Mouse (Mus musculus) heart, adult 10 weeks (tissue): ENCODE data around the gene Egfl8. TPM values are rescaled to one million over a fixed set of nuclear protein-coding genes. Genes with fewer than 3 reads are reported as not detected.

Source experiments
- polyA plus RNA-seq: library from polyadenylated mRNA; stranded (reverse); fragments of 350-450 nt; fragmentation: Illumina TruSeq; extraction: RNeasy Lipid Tissue Mini Kit (QIAGEN cat#74804); gene quantifications from one replicate; pipeline ENCODE4 v1.2.3, GENCODE M21; 2014; ENCODE audit warnings: low read depth, low replicate concordance

The Egfl8 gene
- polyA plus RNA-seq: 0.84 TPM

GRCm38 (mm10) chr17:34615871-34616270, at the start of gene Egfl8:
Gene Egfl8 (minus strand): TSS chr17:34615971.

DNA sequence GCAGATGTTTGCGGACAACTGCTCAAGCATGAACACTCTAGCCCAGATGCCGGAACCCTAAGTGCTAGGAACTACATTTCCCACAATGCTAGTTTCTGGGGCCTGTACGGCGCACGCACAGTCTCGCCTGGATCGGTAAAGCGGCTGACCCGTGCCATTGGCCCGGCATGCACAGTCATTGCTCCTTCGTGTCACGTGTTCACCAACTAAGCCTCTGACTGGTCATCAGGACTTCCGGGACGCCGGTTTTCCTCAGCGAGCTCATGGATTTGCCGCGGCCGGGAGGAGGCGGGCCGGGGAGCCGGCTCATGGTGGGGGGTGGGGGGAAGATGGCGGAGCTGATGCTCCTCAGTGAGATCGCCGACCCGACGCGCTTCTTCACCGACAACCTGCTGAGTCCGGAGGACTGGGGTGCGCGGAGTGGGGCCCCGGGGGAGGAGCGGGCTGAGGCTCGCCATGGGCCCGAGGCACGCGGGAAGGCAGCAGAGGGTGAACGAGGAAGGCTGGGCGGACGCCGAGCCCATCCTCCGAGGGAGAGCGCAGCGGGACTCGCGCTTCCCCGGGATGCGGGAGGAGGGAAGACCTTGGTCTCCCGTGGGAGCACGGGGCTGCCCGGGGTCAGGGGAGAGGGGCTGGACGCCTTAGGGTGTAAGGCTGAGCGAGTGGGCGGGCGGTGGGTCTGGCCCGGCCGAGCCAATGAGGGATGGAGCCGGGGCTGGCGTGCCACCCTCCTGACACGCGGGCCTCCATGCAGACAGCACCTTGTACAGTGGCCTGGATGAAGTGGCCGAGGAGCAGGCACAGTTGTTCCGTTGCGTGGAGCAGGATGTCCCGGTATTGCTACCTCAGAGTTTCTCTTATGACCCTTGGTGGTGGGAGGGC, 31.4 kb upstream of the Egfl8 start, which contains the start of gene Atf6b:
Atf6b (plus strand) TSS at position 241 of the 882 bp plus-strand sequence.

GRCm38 (mm10) chr17:34644608-34645007, 28.8 kb upstream of the Egfl8 start, which contains the start of gene Fkbpl:
Gene Fkbpl (plus strand): TSS chr17:34644764.

GRCm38 (mm10) chr17:34629221-34629751, 13.5 kb upstream of the Egfl8 start, which contains the start of gene Prrt1:
Gene Prrt1 (plus strand): TSS chr17:34629533.

GRCm38 (mm10) chr17:34627943-34628643, 12.3 kb upstream of the Egfl8 start, which contains the start of gene Ppt2:
Gene Ppt2 (minus strand): TSS chr17:34628510.

GRCm38 (mm10) chr17:34604061-34604508, 11.7 kb downstream of the Egfl8 start, which contains the start of gene Agpat1:
Gene Agpat1 (plus strand): TSS chr17:34604262.

DNA sequence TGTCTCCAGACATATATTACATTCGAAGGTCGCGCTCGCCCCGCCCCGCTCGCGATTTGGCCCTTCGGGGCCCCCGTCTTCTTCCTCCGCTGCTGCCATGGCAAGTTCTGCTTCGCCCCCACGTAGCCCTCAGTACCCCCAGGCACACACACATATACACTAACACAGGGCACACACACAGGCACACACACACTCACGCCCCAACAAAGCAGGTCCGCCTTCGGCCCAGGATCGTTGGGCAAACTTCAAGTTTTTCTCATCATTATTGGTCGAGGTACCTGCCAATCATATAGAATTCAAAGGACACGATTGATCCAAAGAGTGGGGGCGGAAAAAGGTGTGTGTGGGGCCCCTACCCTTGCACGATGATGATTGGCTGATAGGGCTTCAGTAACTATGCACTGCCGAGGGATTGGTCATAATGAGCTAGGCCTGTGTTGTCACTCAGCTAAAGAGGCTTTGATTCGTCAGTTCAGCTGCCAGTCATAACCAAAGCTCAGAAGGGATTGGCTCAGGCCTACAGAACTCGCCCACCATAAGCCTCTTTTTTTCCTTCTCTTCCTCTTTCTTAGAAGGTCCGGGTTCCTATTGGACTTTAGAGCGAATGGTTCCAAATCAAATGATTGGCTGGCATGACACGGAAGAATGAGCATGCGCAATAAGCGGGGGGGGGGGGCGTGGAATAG, 12.3 kb downstream of the Egfl8 start, which contains the start of gene Rnf5:
Rnf5 (minus strand) TSS at position 316 of the 686 bp plus-strand sequence.

GRCm38 (mm10) chr17:34597566-34598095, 18.1 kb downstream of the Egfl8 start, which contains the start of gene Ager:
Gene Ager (plus strand): TSS chr17:34597862.

DNA sequence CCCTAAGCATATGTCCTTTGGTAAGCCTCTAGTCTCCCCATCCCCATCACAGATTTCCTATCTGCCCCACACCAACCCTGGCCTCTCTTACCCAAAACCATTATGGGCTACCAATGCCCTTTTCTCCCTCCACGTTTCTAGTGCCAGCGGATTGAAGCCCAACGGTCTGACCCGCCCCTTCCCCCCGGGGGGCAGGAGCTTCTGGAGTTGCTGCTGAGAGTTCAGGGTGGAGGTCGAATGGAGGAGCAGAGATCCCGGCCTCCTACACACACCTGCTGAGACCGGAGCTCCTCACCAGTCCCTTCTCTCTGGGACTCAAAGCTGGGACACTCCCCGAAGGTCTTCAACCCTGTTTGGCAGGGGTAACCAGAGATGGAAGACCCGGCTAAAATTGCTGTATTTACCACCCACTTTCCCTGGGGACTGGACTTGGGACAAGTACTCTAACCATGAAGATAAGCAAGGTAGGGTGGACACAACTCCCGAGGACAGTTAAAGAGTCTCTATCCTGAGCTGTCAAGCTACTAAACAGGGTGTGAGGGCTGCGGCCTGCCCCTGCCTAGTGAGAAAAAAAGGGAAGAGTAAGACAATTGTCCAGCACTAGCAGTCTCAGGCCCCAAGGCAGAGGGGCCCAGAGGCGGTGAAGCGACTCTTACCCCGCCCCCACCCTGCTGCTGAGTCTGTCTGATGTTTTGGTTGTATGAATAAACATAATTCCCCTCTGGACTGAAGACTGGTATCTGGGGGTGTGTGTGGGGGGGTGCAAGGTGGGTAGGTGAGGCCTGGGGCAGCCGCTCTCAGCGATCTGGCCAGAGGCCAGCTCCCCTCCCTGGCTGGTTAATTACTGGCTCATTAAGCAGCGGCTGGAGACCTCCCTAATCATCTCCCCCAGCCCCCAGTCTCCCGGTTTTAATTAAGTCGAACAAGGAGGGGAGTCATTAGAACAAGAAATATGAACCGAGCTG, 24.5 kb downstream of the Egfl8 start, which contains the start of gene Pbx2:
Pbx2 (plus strand) TSS at position 238 of the 965 bp plus-strand sequence.

DNA sequence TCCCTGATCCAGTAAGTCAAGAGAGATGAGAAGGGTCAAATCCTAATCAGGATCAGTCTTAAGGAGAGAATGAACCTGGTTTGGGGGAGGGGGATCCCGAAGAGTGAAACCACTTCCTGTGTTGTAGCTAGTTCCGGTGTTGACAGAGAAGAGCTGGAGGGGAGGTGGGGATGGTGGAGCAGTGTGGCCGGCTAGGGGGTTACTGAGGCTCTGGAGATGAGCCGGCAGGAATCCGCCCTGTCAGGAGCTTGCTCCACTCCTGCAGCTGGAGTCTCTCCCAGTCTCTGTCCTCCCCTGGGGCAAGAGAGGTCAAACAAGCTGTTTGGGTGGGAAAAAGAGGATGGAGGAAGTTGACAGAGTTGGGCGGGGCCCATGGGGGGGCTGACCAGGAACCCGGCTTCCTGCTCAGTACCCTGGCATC, 26.1 kb downstream of the Egfl8 start, which contains the start of gene Gpsm3:
Gpsm3 (plus strand) TSS at position 126 of the 421 bp plus-strand sequence.

GRCm38 (mm10) chr17:34564003-34564421, 51.8 kb downstream of the Egfl8 start, which contains the start of gene Notch4:
Gene Notch4 (plus strand): TSS chr17:34564268.

Other genes starting within 250 kb of the Egfl8 start
- not detected for gene Btnl1, start 238.8 kb downstream of the Egfl8 start, polyA plus RNA-seq
- gene BC051142, start 217.2 kb downstream of the Egfl8 start, polyA plus RNA-seq: not detected
- not detected for gene Btnl4, start 138.7 kb downstream of the Egfl8 start, polyA plus RNA-seq
- gene Btnl6, start 98.6 kb downstream of the Egfl8 start, polyA plus RNA-seq: not detected
- gene Notch4, start 51.7 kb downstream of the Egfl8 start, polyA plus RNA-seq: 14.8 TPM
- gene Gpsm3, start 26.2 kb downstream of the Egfl8 start, polyA plus RNA-seq: 6.1 TPM
- gene Pbx2, start 24.7 kb downstream of the Egfl8 start, polyA plus RNA-seq: 18.1 TPM
- 0.63 TPM for gene Ager, start 18.1 kb downstream of the Egfl8 start, polyA plus RNA-seq
- gene Rnf5, start 12.3 kb downstream of the Egfl8 start, polyA plus RNA-seq: 49.3 TPM
- gene Agpat1, start 11.7 kb downstream of the Egfl8 start, polyA plus RNA-seq: 65.9 TPM
- gene Ppt2, start 12.5 kb upstream of the Egfl8 start, polyA plus RNA-seq: 56.2 TPM
- 4.3 TPM for gene Prrt1, start 13.6 kb upstream of the Egfl8 start, polyA plus RNA-seq
- 5.5 TPM for gene Fkbpl, start 28.8 kb upstream of the Egfl8 start, polyA plus RNA-seq
- 19.6 TPM for gene Atf6b, start 31.2 kb upstream of the Egfl8 start, polyA plus RNA-seq
- gene Tnxb, start 54.6 kb upstream of the Egfl8 start, polyA plus RNA-seq: 19.1 TPM
- 19.0 TPM for gene C4b, start 127.9 kb upstream of the Egfl8 start, polyA plus RNA-seq
- gene Cyp21a1, start 188.6 kb upstream of the Egfl8 start, polyA plus RNA-seq: not detected
- gene Stk19, start 221.0 kb upstream of the Egfl8 start, polyA plus RNA-seq: 15.7 TPM
- 18.6 TPM for gene Dxo, start 221.0 kb upstream of the Egfl8 start, polyA plus RNA-seq
- 20.6 TPM for gene Skiv2l, start 234.2 kb upstream of the Egfl8 start, polyA plus RNA-seq
- gene Nelfe, start 234.4 kb upstream of the Egfl8 start, polyA plus RNA-seq: 20.1 TPM
- 3.5 TPM for gene Cfb, start 246.5 kb upstream of the Egfl8 start, polyA plus RNA-seq